Mouse (Mus musculus): ENCODE results near the gene Celsr1.

Gene Celsr1

GRCm38 (mm10) chr15:86000706-86001292 is 32.8 kb downstream of the Celsr1 start:
- no peak for DNase-seq (ENCODE audit: extremely low read depth, insufficient read length, low spot score)

- no peak for DNase-seq (ENCODE audit: extremely low read depth, insufficient read length, low spot score)
These were observed 34.9 kb downstream of the Celsr1 start for GRCm38 (mm10) chr15:85998525-85999230.

- no peak for DNase-seq (ENCODE audit: extremely low read depth, insufficient read length, low spot score)
These were observed 37.4 kb downstream of the Celsr1 start for GRCm38 (mm10) chr15:85996031-85996765.

GRCm38 (mm10) chr15:85994906-85995608 is 38.5 kb downstream of the Celsr1 start:
- no peak for DNase-seq (ENCODE audit: extremely low read depth, insufficient read length, low spot score)

- DNase-seq (ENCODE audit: extremely low read depth, insufficient read length, low spot score): no peak
These were observed 39.5 kb downstream of the Celsr1 start for GRCm38 (mm10) chr15:85993931-85994583.

- no peak for DNase-seq (ENCODE audit: extremely low read depth, insufficient read length, low spot score)
These were observed 40.2 kb downstream of the Celsr1 start for GRCm38 (mm10) chr15:85993386-85993785.

GRCm38 (mm10) chr15:85992125-85992495 is 41.5 kb downstream of the Celsr1 start:
- DNase-seq (ENCODE audit: extremely low read depth, insufficient read length, low spot score): no peak

- DNase-seq (ENCODE audit: extremely low read depth, insufficient read length, low spot score): peak; percentile 60
These were observed 42.0 kb downstream of the Celsr1 start for GRCm38 (mm10) chr15:85991453-85992124.

- DNase-seq (ENCODE audit: extremely low read depth, insufficient read length, low spot score): no peak
These were observed 42.7 kb downstream of the Celsr1 start for GRCm38 (mm10) chr15:85990696-85991443.

GRCm38 (mm10) chr15:85987896-85988295 is 45.7 kb downstream of the Celsr1 start:
- DNase-seq (ENCODE audit: extremely low read depth, insufficient read length, low spot score): peak; percentile 57

- DNase-seq (ENCODE audit: extremely low read depth, insufficient read length, low spot score): no peak
These were observed 47.4 kb downstream of the Celsr1 start for GRCm38 (mm10) chr15:85986170-85986569.

- no peak for DNase-seq (ENCODE audit: extremely low read depth, insufficient read length, low spot score)
These were observed 48.0 kb downstream of the Celsr1 start for GRCm38 (mm10) chr15:85985601-85986000.

- no peak for DNase-seq (ENCODE audit: extremely low read depth, insufficient read length, low spot score)
These were observed 50.4 kb downstream of the Celsr1 start for GRCm38 (mm10) chr15:85983131-85983530.

- no peak for DNase-seq (ENCODE audit: extremely low read depth, insufficient read length, low spot score)
These were observed 51.2 kb downstream of the Celsr1 start for GRCm38 (mm10) chr15:85982416-85982775.

GRCm38 (mm10) chr15:85981768-85982415 is 51.7 kb downstream of the Celsr1 start:
- peak; percentile 81 for DNase-seq (ENCODE audit: extremely low read depth, insufficient read length, low spot score)

- no peak for DNase-seq (ENCODE audit: extremely low read depth, insufficient read length, low spot score)
These were observed 56.5 kb downstream of the Celsr1 start for GRCm38 (mm10) chr15:85977086-85977485.

GRCm38 (mm10) chr15:85975746-85976145 is 57.8 kb downstream of the Celsr1 start:
- no peak for DNase-seq (ENCODE audit: extremely low read depth, insufficient read length, low spot score)

- no peak for DNase-seq (ENCODE audit: extremely low read depth, insufficient read length, low spot score)
These were observed 62.0 kb downstream of the Celsr1 start for GRCm38 (mm10) chr15:85971596-85971995.

- DNase-seq (ENCODE audit: extremely low read depth, insufficient read length, low spot score): no peak
These were observed 63.1 kb downstream of the Celsr1 start for GRCm38 (mm10) chr15:85970441-85970840.
